Mouse (Mus musculus) hindbrain, embryonic 14.5 days (tissue): ENCODE results near the gene Gtf2a1l. TPM values are rescaled to one million over a fixed set of nuclear protein-coding genes. Genes with fewer than 3 reads are reported as not detected.
A peak's percentile ranks its signal among the peaks of the same experiment; 100 is the strongest.

ENCODE experiments used
- ATAC-seq: fragments of 200-750 bp; cut with Nextera tagmentation; 2 replicates; pipeline ENCODE4 v1.8.0; 2017; ENCODE audit warnings: moderate number of reproducible peaks, mild to moderate bottlenecking, moderate TSS enrichment, moderate library complexity; ENCODE audit not compliant: low FRiP score
- DNase-seq: peaks from one replicate; pipeline ENCODE4 v3.0.0-alpha.2; 2015; ENCODE audit warnings: low spot score
- H3K27ac ChIP-seq: fragments of 300-500 bp; sonication (generic); 2 replicates; pipeline ENCODE4 v1.5.1; 2014; ENCODE audit warnings: mild to moderate bottlenecking, moderate library complexity
- H3K27me3 ChIP-seq: fragments of 300-500 bp; sonication (generic); 2 replicates; pipeline ENCODE4 v1.6.1; 2014; ENCODE audit warnings: mild to moderate bottlenecking, low read length, mixed read lengths; ENCODE audit not compliant: control insufficient read depth, insufficient read depth
- H3K36me3 ChIP-seq: fragments of 300-500 bp; sonication (generic); replicated peaks from 2 replicates; pipeline ENCODE4 v1.6.1; 2014; ENCODE audit not compliant: control insufficient read depth, insufficient read depth
- H3K4me1 ChIP-seq: fragments of 300-500 bp; sonication (generic); replicated peaks from 2 replicates; pipeline ENCODE4 v1.6.1; 2014; ENCODE audit warnings: antibody characterized with exemption, low read length, mixed read lengths; ENCODE audit not compliant: control insufficient read depth, insufficient read depth
- H3K4me2 ChIP-seq: fragments of 300-500 bp; sonication (generic); replicated peaks from 2 replicates; pipeline ENCODE4 v1.6.1; 2014; ENCODE audit warnings: mild to moderate bottlenecking, moderate library complexity
- H3K4me3 ChIP-seq: fragments of 300-500 bp; sonication (generic); replicated peaks from 2 replicates; pipeline ENCODE4 v1.5.1; 2014; ENCODE audit warnings: mild to moderate bottlenecking, low read length
- H3K9ac ChIP-seq: fragments of 300-500 bp; sonication (generic); 2 replicates; pipeline ENCODE4 v1.6.1; 2014
- H3K9me3 ChIP-seq: fragments of 300-500 bp; sonication (generic); 2 replicates; pipeline ENCODE4 v1.6.1; 2016; ENCODE audit warnings: low read length; ENCODE audit not compliant: control insufficient read depth
- WGBS: fragments of 180-500 bp; shearing (Covaris S2); extraction: QIAGEN DNeasy Blood & Tissue Kit; methylation state at CpG from one replicate; pipeline ENCODE4 v1.1.7; 2014; 5-methylcytosine and 5-hydroxymethylcytosine counted together
- polyA plus RNA-seq: library from polyadenylated mRNA; unstranded; fragments of >200 nt; fragmentation: Nextera tagmentation; extraction: Ambion mirVana; gene quantifications from 2 replicates; pipeline ENCODE4 v1.2.1, GENCODE M21; 2014

Gene Gtf2a1l
- polyA plus RNA-seq, 1 experiment from 2014 or later, result 0.27 TPM

DNA sequence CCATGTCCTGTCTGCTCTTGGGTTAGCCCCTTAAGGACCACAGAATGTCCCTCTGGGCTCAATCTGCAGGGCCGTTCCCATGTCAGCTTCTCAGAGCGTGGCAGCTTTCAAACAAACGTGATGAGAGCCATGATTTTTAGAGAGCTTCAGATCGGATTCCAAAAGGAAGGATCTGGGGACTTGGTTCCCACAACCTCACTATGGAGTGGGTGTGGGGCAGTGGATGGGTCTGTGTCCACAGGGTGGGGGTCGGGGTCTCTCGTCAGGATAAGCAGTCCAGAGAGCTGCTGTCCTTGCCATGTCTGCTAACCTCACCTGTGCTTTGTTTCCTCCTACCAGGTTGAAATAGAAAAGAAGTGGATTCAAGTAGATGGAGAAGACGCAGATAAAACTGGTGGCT is 23.6 kb upstream of the Gtf2a1l start:
- Histone ChIP-seq H3K27me3 (no peaks in the 10 kb centered on the region), H3K4me2 (no peak overlapping the region), H3K4me1 (no peaks in the 10 kb centered on the region), H3K27ac (no peak overlapping the region), H3K36me3 (no peaks in the 10 kb centered on the region), H3K9me3 (no peaks in the 10 kb centered on the region), H3K9ac (no peak overlapping the region), H3K4me3 (no peak overlapping the region)
- no peak for DNase-seq
- 94% methylated on average over 7 of the region's 7 CpGs for WGBS
- ATAC-seq, result no peak

DNA sequence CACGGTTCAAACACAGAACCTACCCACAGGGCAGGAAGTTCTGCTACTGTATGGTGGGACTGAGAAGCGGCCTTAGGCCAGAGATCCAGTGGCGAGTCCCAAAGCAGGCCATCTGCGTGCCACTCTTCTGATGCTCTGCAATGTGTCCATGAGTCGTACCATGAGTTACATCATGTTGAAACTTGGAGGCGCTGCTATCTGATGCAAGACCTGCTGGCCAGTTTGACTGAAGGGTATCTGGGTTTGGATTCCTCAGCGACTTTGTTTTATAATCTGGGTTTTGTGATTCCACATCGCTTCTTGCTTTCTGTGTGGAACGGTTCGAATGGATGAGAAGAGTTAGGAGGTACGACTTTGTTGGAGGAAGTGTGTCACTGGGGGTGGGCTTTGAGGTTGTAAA is 23.2 kb upstream of the Gtf2a1l start:
- Histone ChIP-seq H3K27me3 (no peaks in the 10 kb centered on the region), H3K36me3 (no peaks in the 10 kb centered on the region), H3K4me1 (no peaks in the 10 kb centered on the region), H3K9ac (no peak overlapping the region), H3K4me3 (no peak overlapping the region), H3K27ac (no peak overlapping the region), H3K9me3 (no peaks in the 10 kb centered on the region), H3K4me2 (no peak overlapping the region)
- 91% methylated on average over 11 of the region's 11 CpGs for WGBS
- DNase-seq, result no peak
- no peak for ATAC-seq

GRCm38 (mm10) chr17:88647149-88647548 is 21.3 kb upstream of the Gtf2a1l start:
- DNase-seq (no peak), ATAC-seq (no peak)
- Histone ChIP-seq H3K27me3 (no peaks in the 10 kb centered on the region), H3K4me3 (no peak overlapping the region), H3K9ac (no peak overlapping the region), H3K4me2 (no peak overlapping the region), H3K36me3 (no peaks in the 10 kb centered on the region), H3K4me1 (no peaks in the 10 kb centered on the region), H3K27ac (no peak overlapping the region), H3K9me3 (no peaks in the 10 kb centered on the region)
- 97% methylated on average over 3 of the region's 3 CpGs for WGBS

GRCm38 (mm10) chr17:88652010-88652409 is 16.4 kb upstream of the Gtf2a1l start:
- Histone ChIP-seq H3K27me3 (no peaks in the 10 kb centered on the region), H3K36me3 (no peaks in the 10 kb centered on the region), H3K9ac (no peak overlapping the region), H3K4me1 (peaks cover 6% of the 10 kb centered on the region; the same call in 1 of the 2 replicates), H3K9me3 (no peaks in the 10 kb centered on the region), H3K4me3 (no peak overlapping the region), H3K4me2 (no peak overlapping the region), H3K27ac (no peak overlapping the region)
- peak; percentile 88 for DNase-seq
- 6% methylated on average over 9 of the region's 9 CpGs for WGBS
- peak; percentile 49; the same call in 1 of the 2 replicates for ATAC-seq

- 19% methylated on average over 21 of the region's 21 CpGs for WGBS
- no peaks in the 10 kb centered on the region for H3K36me3 ChIP-seq
- H3K27ac ChIP-seq, result peak overlapping the region; percentile 45; the same call in 1 of the 2 replicates
- H3K27me3 ChIP-seq, result no peaks in the 10 kb centered on the region
- H3K4me1 ChIP-seq, result peaks cover 6% of the 10 kb centered on the region; the same call in 1 of the 2 replicates
- DNase-seq (peak; percentile 95), ATAC-seq (peak; percentile 78)
- peak overlapping the region; percentile 40; the same call in 1 of the 2 replicates for H3K9ac ChIP-seq
- H3K4me2 ChIP-seq, result peak overlapping the region; percentile 35
- H3K4me3 ChIP-seq, result no peak overlapping the region
- H3K9me3 ChIP-seq, result no peaks in the 10 kb centered on the region
Observed at GRCm38 (mm10) chr17:88652702-88653374, 15.6 kb upstream of the Gtf2a1l start.

GRCm38 (mm10) chr17:88653375-88653769 is 15.1 kb upstream of the Gtf2a1l start:
- Histone ChIP-seq H3K4me1 (peaks cover 6% of the 10 kb centered on the region; the same call in 1 of the 2 replicates), H3K27ac (no peak overlapping the region), H3K27me3 (no peaks in the 10 kb centered on the region), H3K9me3 (no peaks in the 10 kb centered on the region), H3K4me2 (peak overlapping the region; percentile 35; the same call in 1 of the 2 replicates), H3K36me3 (no peaks in the 10 kb centered on the region), H3K9ac (no peak overlapping the region), H3K4me3 (no peak overlapping the region)
- DNase-seq (no peak), ATAC-seq (no peak)
- WGBS, result 81% methylated on average over 4 of the region's 4 CpGs

DNA sequence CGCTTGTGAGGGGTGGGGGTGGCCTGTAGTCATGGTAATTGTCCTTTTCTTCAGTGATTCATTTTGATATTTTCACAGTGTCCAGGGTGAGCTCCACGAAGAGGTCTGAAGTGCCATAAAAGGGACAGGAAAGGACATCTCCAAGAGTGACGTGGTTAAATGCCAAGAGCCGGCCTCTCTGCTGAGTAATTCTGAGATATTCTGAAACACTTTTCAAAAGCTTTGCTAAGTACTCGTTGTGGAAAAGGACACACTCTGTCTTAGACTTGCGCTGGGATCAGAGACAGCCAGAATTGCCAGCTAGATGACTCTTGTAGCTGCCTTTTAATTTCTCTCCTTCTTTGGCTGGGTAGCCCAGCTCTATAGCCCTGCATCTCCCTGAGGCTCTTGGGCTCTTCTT is 9.9 kb upstream of the Gtf2a1l start:
- Histone ChIP-seq H3K4me2 (no peak overlapping the region), H3K36me3 (no peaks in the 10 kb centered on the region), H3K4me3 (no peak overlapping the region), H3K27ac (no peak overlapping the region), H3K27me3 (no peaks in the 10 kb centered on the region), H3K9ac (no peak overlapping the region), H3K9me3 (no peaks in the 10 kb centered on the region), H3K4me1 (no peaks in the 10 kb centered on the region)
- DNase-seq, result no peak
- 85% methylated on average over 6 of the region's 6 CpGs for WGBS
- no peak for ATAC-seq

DNA sequence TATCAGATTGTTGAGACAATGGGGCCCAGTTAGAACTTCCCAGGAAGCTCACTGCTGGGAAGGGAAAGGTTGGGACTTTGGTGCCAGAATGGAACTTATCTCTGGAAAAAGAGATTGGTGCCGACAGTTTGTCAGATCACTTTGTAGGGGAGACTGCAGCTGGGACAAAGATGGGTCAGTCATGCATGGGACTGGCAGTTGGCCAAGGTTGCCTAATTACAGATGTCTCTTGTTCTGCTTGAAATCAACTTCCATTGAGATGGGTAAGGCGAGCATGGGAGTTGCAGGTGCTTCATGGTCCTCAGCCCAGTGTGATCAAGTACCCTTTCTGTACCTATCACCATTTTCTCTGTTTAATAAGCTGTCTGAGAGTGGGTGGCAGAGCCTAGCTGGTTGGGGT is 2.4 kb upstream of the Gtf2a1l start:
- Histone ChIP-seq H3K4me1 (no peaks in the 10 kb centered on the region), H3K27ac (no peak overlapping the region), H3K9ac (no peak overlapping the region), H3K4me3 (no peak overlapping the region), H3K27me3 (no peaks in the 10 kb centered on the region), H3K36me3 (no peaks in the 10 kb centered on the region), H3K9me3 (no peaks in the 10 kb centered on the region), H3K4me2 (no peak overlapping the region)
- WGBS, result 58% methylated on average over 2 of the region's 2 CpGs
- peak; percentile 27 for DNase-seq
- ATAC-seq, result no peak

- H3K4me3 ChIP-seq, result no peak overlapping the region
- DNase-seq (no peak), ATAC-seq (no peak)
- H3K36me3 ChIP-seq, result no peaks in the 10 kb centered on the region
- H3K27me3 ChIP-seq, result no peaks in the 10 kb centered on the region
- H3K4me1 ChIP-seq, result no peaks in the 10 kb centered on the region
- no peak overlapping the region for H3K9ac ChIP-seq
- no peak overlapping the region for H3K27ac ChIP-seq
- WGBS, result 47% methylated on average over 2 of the region's 2 CpGs
- H3K4me2 ChIP-seq, result no peak overlapping the region
- no peaks in the 10 kb centered on the region for H3K9me3 ChIP-seq
Observed at GRCm38 (mm10) chr17:88669921-88670320, 1.5 kb downstream of the Gtf2a1l start.

GRCm38 (mm10) chr17:88670800-88671199 is 2.3 kb downstream of the Gtf2a1l start:
- no peaks in the 10 kb centered on the region for H3K9me3 ChIP-seq
- H3K4me1 ChIP-seq, result no peaks in the 10 kb centered on the region
- no peak overlapping the region for H3K27ac ChIP-seq
- WGBS, result 71% methylated on average over 4 of the region's 4 CpGs
- no peak for ATAC-seq
- H3K27me3 ChIP-seq, result no peaks in the 10 kb centered on the region
- no peak overlapping the region for H3K9ac ChIP-seq
- no peak for DNase-seq
- H3K36me3 ChIP-seq, result no peaks in the 10 kb centered on the region
- no peak overlapping the region for H3K4me3 ChIP-seq
- H3K4me2 ChIP-seq, result no peak overlapping the region
